Mouse (Mus musculus): ENCODE measurements around the gene Adamts16. TPM values are rescaled to one million over a fixed set of nuclear protein-coding genes. Genes with fewer than 3 reads are reported as not detected.
"Not testable (repeated sequence)": the region's sequence is repeated elsewhere in the genome, so short reads cannot be mapped to it uniquely, and the experiment has no call there.

Adamts16 gene
- total and polyA plus RNA-seq, 3 experiments = 0.33 TPM; not detected in 2

DNA sequence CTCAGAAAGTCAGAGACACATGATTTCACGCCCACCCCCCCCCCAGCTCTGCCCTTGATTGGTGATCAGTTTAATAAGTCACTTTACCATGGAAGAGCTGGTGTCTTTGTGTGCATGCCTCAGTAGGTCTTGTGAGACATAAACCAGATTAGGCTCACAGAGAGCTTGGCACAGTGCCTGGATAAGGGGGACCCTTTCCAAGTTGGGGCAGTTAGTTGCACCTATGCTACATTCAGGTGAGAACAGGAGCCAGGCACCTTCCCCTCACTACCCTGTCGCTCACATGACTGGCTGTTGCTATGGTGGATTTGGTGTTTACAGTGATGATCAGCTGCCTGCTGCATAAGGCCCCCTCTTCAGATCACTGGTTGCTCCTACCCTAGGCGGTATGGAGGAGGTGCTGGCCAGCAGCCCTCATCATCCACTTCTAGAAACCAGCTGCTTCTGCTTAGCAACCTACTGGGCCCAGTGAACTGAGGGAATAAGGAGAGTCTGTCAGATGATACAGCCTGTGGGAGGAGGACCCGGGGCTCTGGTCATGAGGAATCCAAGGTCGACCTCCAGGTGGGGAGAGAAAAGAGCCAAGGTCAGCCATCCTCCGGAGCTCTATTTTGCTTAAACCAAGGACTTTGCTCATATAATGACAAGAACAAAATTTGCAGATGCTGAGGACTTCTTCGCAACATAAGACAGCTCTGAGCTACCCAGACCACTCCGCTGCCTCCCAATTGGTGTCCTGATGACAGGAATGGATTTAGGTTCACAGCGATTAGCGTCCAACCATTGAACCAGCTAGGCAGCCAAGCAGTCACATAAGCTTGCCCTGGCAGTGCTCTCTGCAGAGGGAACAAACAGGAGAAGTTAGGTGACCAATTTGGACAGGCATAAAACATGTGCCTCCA lies 35.3 kb upstream of the Adamts16 start:
- H3K4me3 ChIP-seq (ENCODE audit: low read depth, low read length) = no peak overlapping the region
- TF ChIP-seq TAL1 (conservative IDR thresholded peaks at IDR 0.05; ENCODE audit: low read depth, low read length) (no peak), GATA2 (IDR thresholded peaks at IDR 0.05; ENCODE audit: borderline replicate concordance, low read depth, low read length) (no peak), POLR2AphosphoS5 (IDR thresholded peaks at IDR 0.05; ENCODE audit: insufficient replicate concordance, low read depth, low read length) (no peak), CTCF (IDR thresholded peaks at IDR 0.05; ENCODE audit: low read depth, low read length) (no peak), GATA1 (IDR thresholded peaks at IDR 0.05; ENCODE audit: borderline replicate concordance, low read length) (no peak)
- H3K9me3 ChIP-seq (replicated peaks) = peaks cover 47% of the 10 kb centered on the region
- H3K27me3 ChIP-seq (ENCODE audit: insufficient read depth, low read length) = no peaks in the 10 kb centered on the region
- no peak for DNase-seq (ENCODE audit: low spot score)
- no peak for ATAC-seq (ENCODE audit: extremely low read depth, insufficient number of reproducible peaks, low FRiP score, poor library complexity, severe bottlenecking)
- H3K4me1 ChIP-seq (ENCODE audit: insufficient read depth, low read depth, low read length) = no peaks in the 10 kb centered on the region
- no peaks in the 10 kb centered on the region for H3K36me3 ChIP-seq (replicated peaks)

DNA sequence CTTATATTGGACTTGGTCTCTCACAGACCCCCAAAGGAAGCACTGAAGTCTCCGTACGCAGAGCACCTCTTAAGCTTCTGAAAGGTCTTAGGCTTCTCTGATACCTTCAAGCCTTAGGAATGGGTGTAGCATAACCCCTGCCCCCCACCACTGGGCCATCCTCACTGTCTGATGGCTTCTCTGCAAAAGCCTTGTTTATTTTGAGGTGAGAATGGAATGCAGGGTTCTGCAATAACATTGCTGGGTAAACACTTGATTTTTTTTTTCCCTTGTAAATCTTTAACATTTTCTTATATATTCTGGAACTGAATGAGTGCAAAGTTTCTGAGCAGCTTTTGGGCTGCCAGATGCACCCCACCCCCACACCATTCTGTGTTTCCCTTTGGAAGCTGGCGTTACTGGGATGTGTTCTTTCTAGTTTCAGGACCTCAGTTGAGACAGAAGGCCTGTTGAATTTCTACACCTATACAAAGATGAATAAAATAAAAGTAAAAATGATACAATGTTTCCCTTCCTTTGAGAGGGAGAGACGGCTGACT lies 33.9 kb upstream of the Adamts16 start:
- Histone ChIP-seq H3K4me1 (ENCODE audit: insufficient read depth, low read depth, low read length) (no peaks in the 10 kb centered on the region), H3K36me3 (replicated peaks) (no peaks in the 10 kb centered on the region), H3K4me3 (ENCODE audit: low read depth, low read length) (no peak overlapping the region), H3K27me3 (ENCODE audit: insufficient read depth, low read length) (no peaks in the 10 kb centered on the region), H3K9me3 (replicated peaks) (peaks cover 51% of the 10 kb centered on the region)
- DNase-seq (ENCODE audit: low spot score) (no peak), ATAC-seq (ENCODE audit: extremely low read depth, insufficient number of reproducible peaks, low FRiP score, poor library complexity, severe bottlenecking) (no peak)
- TF ChIP-seq CTCF (IDR thresholded peaks at IDR 0.05; ENCODE audit: low read depth, low read length) = no peak
- TF ChIP-seq POLR2AphosphoS5 (IDR thresholded peaks at IDR 0.05; ENCODE audit: insufficient replicate concordance, low read depth, low read length) = no peak
- TF ChIP-seq GATA1 (IDR thresholded peaks at IDR 0.05; ENCODE audit: borderline replicate concordance, low read length) = no peak
- TF ChIP-seq GATA2 (IDR thresholded peaks at IDR 0.05; ENCODE audit: borderline replicate concordance, low read depth, low read length) = no peak
- no peak for TF ChIP-seq TAL1 (conservative IDR thresholded peaks at IDR 0.05; ENCODE audit: low read depth, low read length)

DNA sequence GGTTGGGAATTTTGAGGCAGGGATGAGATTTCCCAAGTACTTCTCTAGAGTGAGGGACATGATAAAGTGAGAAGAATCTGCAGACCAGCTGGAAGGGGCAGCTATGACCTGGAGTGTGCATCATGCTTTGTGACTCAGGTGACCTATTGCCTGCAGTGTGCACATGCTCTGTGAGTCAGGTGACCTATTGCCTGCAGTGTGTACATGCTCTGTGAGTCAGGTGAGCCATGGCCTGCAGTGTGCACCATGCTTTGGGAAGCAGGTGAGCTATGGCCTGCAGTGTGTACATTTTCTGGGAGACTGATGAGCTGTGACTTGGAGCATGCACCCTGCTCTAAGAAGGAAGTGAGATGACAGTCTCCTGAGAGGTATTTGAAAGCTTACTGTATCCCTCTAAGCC lies 33.1 kb upstream of the Adamts16 start:
- DNase-seq (ENCODE audit: low spot score) = no peak
- Histone ChIP-seq H3K4me1 (ENCODE audit: insufficient read depth, low read depth, low read length) (no peaks in the 10 kb centered on the region), H3K27me3 (ENCODE audit: insufficient read depth, low read length) (no peaks in the 10 kb centered on the region), H3K4me3 (ENCODE audit: low read depth, low read length) (no peak overlapping the region), H3K36me3 (replicated peaks) (no peaks in the 10 kb centered on the region), H3K9me3 (replicated peaks) (peaks cover 51% of the 10 kb centered on the region)
- no peak for TF ChIP-seq GATA1 (IDR thresholded peaks at IDR 0.05; ENCODE audit: borderline replicate concordance, low read length)
- TF ChIP-seq GATA2 (IDR thresholded peaks at IDR 0.05; ENCODE audit: borderline replicate concordance, low read depth, low read length) = no peak
- no peak for TF ChIP-seq POLR2AphosphoS5 (IDR thresholded peaks at IDR 0.05; ENCODE audit: insufficient replicate concordance, low read depth, low read length)
- TF ChIP-seq CTCF (IDR thresholded peaks at IDR 0.05; ENCODE audit: low read depth, low read length) = no peak
- no peak for TF ChIP-seq TAL1 (conservative IDR thresholded peaks at IDR 0.05; ENCODE audit: low read depth, low read length)
- ATAC-seq (ENCODE audit: extremely low read depth, insufficient number of reproducible peaks, low FRiP score, poor library complexity, severe bottlenecking) = no peak

DNA sequence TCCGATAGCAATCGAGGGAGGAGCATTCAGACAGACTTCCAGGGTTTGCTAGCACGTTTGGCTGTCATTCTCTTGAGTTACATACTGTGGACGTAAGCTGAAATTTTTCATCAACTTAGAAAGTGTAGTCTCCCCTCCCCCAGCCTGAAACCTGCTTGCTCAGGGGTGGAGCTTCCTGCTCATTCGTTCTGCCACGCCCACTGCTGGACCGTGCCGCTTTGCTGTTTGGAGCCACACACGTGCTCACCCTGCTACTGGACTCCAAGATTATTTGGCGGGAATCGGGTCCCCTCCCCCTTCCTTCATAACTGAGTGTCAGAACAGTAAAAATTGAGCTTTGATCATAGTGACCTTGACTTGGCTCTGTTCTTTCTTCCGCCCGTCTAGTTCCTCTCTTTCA lies 32.2 kb upstream of the Adamts16 start:
- not testable (repeated sequence) for H3K4me1 ChIP-seq (ENCODE audit: insufficient read depth, low read depth, low read length); DNase-seq (ENCODE audit: low spot score); H3K4me3 ChIP-seq (ENCODE audit: low read depth, low read length); H3K36me3 ChIP-seq (replicated peaks); ATAC-seq (ENCODE audit: extremely low read depth, insufficient number of reproducible peaks, low FRiP score, poor library complexity, severe bottlenecking); H3K27me3 ChIP-seq (ENCODE audit: insufficient read depth, low read length)
- H3K9me3 ChIP-seq (replicated peaks) = peaks cover 54% of the 10 kb centered on the region

GRCm38 (mm10) chr13:70871049-70871448 lies 29.4 kb upstream of the Adamts16 start:
- Histone ChIP-seq H3K9me3 (replicated peaks) (peaks cover 49% of the 10 kb centered on the region), H3K4me1 (ENCODE audit: insufficient read depth, low read depth, low read length) (no peaks in the 10 kb centered on the region), H3K4me3 (ENCODE audit: low read depth, low read length) (no peak overlapping the region), H3K36me3 (replicated peaks) (no peaks in the 10 kb centered on the region), H3K27me3 (ENCODE audit: insufficient read depth, low read length) (no peaks in the 10 kb centered on the region)
- no peak for ATAC-seq (ENCODE audit: extremely low read depth, insufficient number of reproducible peaks, low FRiP score, poor library complexity, severe bottlenecking)
- no peak for TF ChIP-seq POLR2AphosphoS5 (IDR thresholded peaks at IDR 0.05; ENCODE audit: insufficient replicate concordance, low read depth, low read length)
- TF ChIP-seq GATA1 (IDR thresholded peaks at IDR 0.05; ENCODE audit: borderline replicate concordance, low read length) = no peak
- TF ChIP-seq TAL1 (conservative IDR thresholded peaks at IDR 0.05; ENCODE audit: low read depth, low read length) = no peak
- TF ChIP-seq GATA2 (IDR thresholded peaks at IDR 0.05; ENCODE audit: borderline replicate concordance, low read depth, low read length) = no peak
- TF ChIP-seq CTCF (IDR thresholded peaks at IDR 0.05; ENCODE audit: low read depth, low read length) = no peak
- no peak for DNase-seq (ENCODE audit: low spot score)

DNA sequence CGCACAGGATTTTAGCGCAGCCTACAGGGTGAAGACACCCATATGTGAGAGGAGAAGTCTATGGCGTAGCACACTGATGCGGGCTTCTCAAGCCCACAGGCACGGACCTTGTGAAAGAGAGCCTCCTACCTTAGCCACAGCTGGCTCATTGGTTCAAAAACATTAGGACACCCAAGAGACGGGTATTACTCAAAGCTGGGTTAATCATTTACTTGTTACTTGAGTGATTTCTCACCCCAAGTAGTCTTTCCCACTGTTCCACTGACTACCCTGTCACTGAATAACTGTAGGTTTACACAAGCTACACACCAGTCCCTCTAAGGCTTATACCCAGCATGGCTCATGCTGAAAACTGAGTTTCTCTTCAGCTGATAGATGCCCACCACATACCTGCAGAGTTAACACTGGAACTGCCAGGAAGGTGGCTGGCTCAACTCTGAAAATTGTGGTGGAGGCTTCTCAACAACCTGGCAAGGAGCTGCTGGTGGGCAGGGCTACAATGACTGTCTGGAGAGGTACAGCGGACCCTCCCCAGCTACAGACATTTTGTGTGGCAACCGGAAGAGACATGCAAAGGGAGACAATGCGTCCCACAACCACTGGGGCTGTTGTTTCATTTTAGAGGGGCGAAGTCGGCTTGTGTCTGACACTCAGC lies 25.5 kb upstream of the Adamts16 start:
- ATAC-seq (ENCODE audit: extremely low read depth, insufficient number of reproducible peaks, low FRiP score, poor library complexity, severe bottlenecking) (no peak), DNase-seq (ENCODE audit: low spot score) (no peak)

More for the DNA sequence above, 25.5 kb upstream of the Adamts16 start:
- peaks cover 41% of the 10 kb centered on the region for H3K9me3 ChIP-seq (replicated peaks)
- no peaks in the 10 kb centered on the region for H3K27me3 ChIP-seq (ENCODE audit: insufficient read depth, low read length)
- H3K4me3 ChIP-seq (ENCODE audit: low read depth, low read length) = no peak overlapping the region
- TF ChIP-seq CTCF (IDR thresholded peaks at IDR 0.05; ENCODE audit: low read depth, low read length) (no peak), POLR2AphosphoS5 (IDR thresholded peaks at IDR 0.05; ENCODE audit: insufficient replicate concordance, low read depth, low read length) (no peak), GATA2 (IDR thresholded peaks at IDR 0.05; ENCODE audit: borderline replicate concordance, low read depth, low read length) (no peak), GATA1 (IDR thresholded peaks at IDR 0.05; ENCODE audit: borderline replicate concordance, low read length) (no peak), TAL1 (conservative IDR thresholded peaks at IDR 0.05; ENCODE audit: low read depth, low read length) (no peak)
- no peaks in the 10 kb centered on the region for H3K36me3 ChIP-seq (replicated peaks)
- H3K4me1 ChIP-seq (ENCODE audit: insufficient read depth, low read depth, low read length) = no peaks in the 10 kb centered on the region
